Mouse (Mus musculus) intestine, embryonic 14.5 days (tissue): ENCODE data around the gene Arf1. TPM values are rescaled to one million over a fixed set of nuclear protein-coding genes. Genes with fewer than 3 reads are reported as not detected.

Experiments used
- ATAC-seq: fragments of 200-750 bp; cut with Nextera tagmentation; replicated peaks from 2 replicates; pipeline ENCODE4 v1.8.0; 2017; ENCODE audit warnings: low read depth, moderate number of reproducible peaks, moderate TSS enrichment, moderate library complexity; ENCODE audit not compliant: low FRiP score, low TSS enrichment
- DNase-seq: peaks from one replicate; pipeline ENCODE4 v3.0.0-alpha.2; 2018; ENCODE audit warnings: low spot score
- H3K27ac ChIP-seq: fragments of 300-500 bp; sonication (generic); 2 replicates; pipeline ENCODE4 v1.5.1; 2014; ENCODE audit warnings: low read depth, mild to moderate bottlenecking, control low read depth
- H3K27me3 ChIP-seq: fragments of 300-500 bp; sonication (generic); replicated peaks from 2 replicates; pipeline ENCODE4 v1.6.1; 2014; ENCODE audit warnings: low read length, control low read depth; ENCODE audit not compliant: control insufficient read depth, insufficient read depth
- H3K36me3 ChIP-seq: fragments of 300-500 bp; sonication (generic); 2 replicates; pipeline ENCODE4 v1.6.1; 2014; ENCODE audit warnings: low read length, control low read depth; ENCODE audit not compliant: control insufficient read depth, insufficient read depth
- H3K4me1 ChIP-seq: fragments of 300-500 bp; sonication (generic); replicated peaks from 2 replicates; pipeline ENCODE4 v1.6.1; 2014; ENCODE audit warnings: low read length, control low read depth, mixed read lengths; ENCODE audit not compliant: control insufficient read depth, insufficient read depth
- H3K4me2 ChIP-seq: fragments of 300-500 bp; sonication (generic); 2 replicates; pipeline ENCODE4 v1.6.1; 2014; ENCODE audit warnings: low read length
- H3K4me3 ChIP-seq: fragments of 300-500 bp; sonication (generic); 2 replicates; pipeline ENCODE4 v1.5.1; 2014; ENCODE audit warnings: low read depth, low read length, control low read depth, mixed read lengths
- H3K9ac ChIP-seq: fragments of 300-500 bp; sonication (generic); 2 replicates; pipeline ENCODE4 v1.6.1; 2014; ENCODE audit warnings: mild to moderate bottlenecking, low read length
- H3K9me3 ChIP-seq: fragments of 300-500 bp; sonication (generic); 2 replicates; pipeline ENCODE4 v1.6.1; 2016; ENCODE audit warnings: low read length, control low read depth; ENCODE audit not compliant: control insufficient read depth
- WGBS: fragments of 180-500 bp; shearing (Covaris S2); extraction: QIAGEN DNeasy Blood & Tissue Kit; methylation state at CpG from one replicate; pipeline ENCODE4 v1.1.7; 2014; 5-methylcytosine and 5-hydroxymethylcytosine counted together
- polyA plus RNA-seq: library from polyadenylated mRNA; unstranded; fragments of >200 nt; fragmentation: Nextera tagmentation; extraction: Ambion mirVana; gene quantifications from 2 replicates; pipeline ENCODE4 v1.2.1, GENCODE M21; 2014

The Arf1 gene
- polyA plus RNA-seq, 1 experiment from 2014 or later, result 618 TPM

DNA sequence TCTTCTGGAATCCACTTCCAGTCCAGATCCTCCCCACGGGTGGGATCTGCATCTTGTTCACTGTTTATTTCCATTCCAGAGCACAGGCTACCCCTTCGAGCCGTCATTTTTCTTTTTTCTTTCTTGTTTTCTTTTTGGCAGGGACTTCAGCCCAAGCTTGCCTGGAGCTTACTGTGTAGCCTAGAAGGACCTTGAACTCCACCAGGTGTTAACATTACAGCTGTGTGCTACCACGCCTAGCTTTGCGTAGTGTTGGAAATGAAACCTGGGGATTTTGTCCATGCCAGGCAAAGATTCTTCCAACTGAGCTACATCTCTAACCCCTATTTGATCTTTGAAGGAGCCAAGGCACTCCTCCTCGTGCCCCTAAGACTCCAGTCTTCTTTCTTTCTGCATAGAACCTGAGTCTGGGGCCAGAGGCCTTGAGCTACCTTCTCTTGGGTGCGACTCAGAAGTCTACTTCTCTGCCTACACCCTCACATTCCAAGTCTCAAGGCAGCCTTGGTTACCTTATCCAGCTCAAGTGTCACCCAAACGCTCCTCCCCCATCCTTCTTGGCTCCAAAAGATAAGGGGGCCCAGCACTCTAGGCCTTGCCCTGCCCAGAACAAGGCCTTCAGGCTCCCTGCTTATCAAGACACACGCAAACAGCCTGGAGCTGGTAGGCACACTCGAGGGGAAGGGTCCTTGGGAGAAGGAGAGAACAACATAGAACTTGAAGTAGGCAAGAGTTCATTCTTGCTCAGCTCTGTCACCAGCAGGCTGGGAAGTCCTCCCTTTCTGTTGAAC is 32.8 kb upstream of the Arf1 start:
- ATAC-seq, result no peak

DNA sequence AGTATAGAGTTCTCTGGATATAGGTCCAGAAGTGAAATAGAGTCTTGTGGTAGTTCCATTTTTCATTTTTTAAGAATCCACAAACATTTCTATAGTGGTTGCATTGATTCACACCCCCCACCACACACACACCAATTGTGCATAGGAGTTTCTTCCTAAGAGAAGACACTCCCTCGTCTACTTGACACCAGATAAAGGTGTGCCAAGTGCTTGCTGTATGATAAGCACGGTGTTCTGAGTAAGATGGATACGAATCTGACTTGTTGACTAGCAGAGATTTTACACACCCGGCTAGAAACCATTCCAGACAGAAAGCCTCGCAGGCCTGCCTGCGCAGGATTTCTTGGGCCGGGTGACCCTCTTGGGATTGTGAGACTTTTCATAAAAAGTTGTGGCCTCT is 31.6 kb upstream of the Arf1 start:
- Histone ChIP-seq H3K27me3 (peaks cover 26% of the 10 kb centered on the region), H3K4me2 (no peak overlapping the region), H3K4me3 (no peak overlapping the region), H3K4me1 (peaks cover 9% of the 10 kb centered on the region; the same call in 1 of the 2 replicates), H3K9me3 (no peaks in the 10 kb centered on the region), H3K27ac (no peak overlapping the region), H3K36me3 (no peaks in the 10 kb centered on the region), H3K9ac (no peak overlapping the region)
- WGBS, result 76% methylated on average over 7 of the region's 7 CpGs
- no peak for ATAC-seq
- no peak for DNase-seq

More for the DNA sequence above, 32.8 kb upstream of the Arf1 start:
- Histone ChIP-seq H3K9ac (no peak overlapping the region), H3K9me3 (no peaks in the 10 kb centered on the region), H3K4me3 (no peak overlapping the region), H3K4me2 (no peak overlapping the region), H3K27me3 (peaks cover 39% of the 10 kb centered on the region), H3K4me1 (peaks cover 9% of the 10 kb centered on the region; the same call in 1 of the 2 replicates), H3K36me3 (no peaks in the 10 kb centered on the region), H3K27ac (no peak overlapping the region)
- 66% methylated on average over 10 of the region's 10 CpGs for WGBS
- DNase-seq, result no peak

DNA sequence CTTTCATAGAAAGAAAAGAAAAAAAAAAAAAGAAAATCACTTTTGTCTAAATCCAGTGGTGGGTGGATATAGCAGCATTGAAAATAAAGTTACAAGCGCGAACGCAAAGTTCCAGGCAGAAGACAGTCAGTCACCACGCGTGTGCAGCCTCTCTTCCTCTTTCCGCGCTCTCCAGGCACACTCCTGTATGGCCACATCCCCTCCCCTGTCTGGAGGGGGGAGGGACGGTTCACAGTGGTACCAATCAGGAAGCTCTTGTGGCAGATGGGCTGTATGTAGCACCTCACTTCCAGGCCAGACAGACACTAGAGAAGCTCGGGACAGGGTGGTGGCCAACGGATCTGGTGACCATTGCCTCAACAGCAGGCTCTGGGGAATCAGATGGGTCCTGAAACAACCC is 20.0 kb upstream of the Arf1 start:
- no peak overlapping the region for H3K4me3 ChIP-seq
- H3K36me3 ChIP-seq, result no peaks in the 10 kb centered on the region
- H3K4me2 ChIP-seq, result no peak overlapping the region
- ATAC-seq, result no peak
- no peak overlapping the region for H3K27ac ChIP-seq
- H3K9ac ChIP-seq, result no peak overlapping the region
- WGBS, result 53% methylated on average over 10 of the region's 10 CpGs
- no peak for DNase-seq
- H3K9me3 ChIP-seq, result no peaks in the 10 kb centered on the region
- no peaks in the 10 kb centered on the region for H3K4me1 ChIP-seq
- 0 out of 2 replicates have a peak, but pooled peaks cover 3% of the 10 kb centered on the region for H3K27me3 ChIP-seq

DNA sequence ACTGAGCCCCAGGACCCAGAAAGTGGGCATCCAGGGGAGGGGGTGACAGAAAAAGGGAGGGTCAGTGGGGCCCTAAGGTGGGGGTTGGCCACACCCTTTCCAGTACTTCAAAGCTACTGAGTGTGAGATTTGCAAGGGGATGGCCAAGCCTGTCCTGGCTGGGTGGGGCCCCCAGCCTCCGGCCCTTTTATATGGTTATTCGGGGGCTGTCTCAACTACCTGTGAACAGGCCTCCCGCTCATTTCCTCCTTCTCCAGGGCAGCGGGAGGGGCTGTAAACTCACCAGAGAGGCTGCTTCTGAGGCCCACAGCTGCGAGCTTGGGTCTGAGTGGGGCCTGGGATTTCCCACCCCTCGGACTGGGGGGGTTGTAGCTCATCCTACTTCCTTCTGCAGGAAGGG is 15.8 kb upstream of the Arf1 start:
- 20% methylated on average over 6 of the region's 6 CpGs for WGBS

DNA sequence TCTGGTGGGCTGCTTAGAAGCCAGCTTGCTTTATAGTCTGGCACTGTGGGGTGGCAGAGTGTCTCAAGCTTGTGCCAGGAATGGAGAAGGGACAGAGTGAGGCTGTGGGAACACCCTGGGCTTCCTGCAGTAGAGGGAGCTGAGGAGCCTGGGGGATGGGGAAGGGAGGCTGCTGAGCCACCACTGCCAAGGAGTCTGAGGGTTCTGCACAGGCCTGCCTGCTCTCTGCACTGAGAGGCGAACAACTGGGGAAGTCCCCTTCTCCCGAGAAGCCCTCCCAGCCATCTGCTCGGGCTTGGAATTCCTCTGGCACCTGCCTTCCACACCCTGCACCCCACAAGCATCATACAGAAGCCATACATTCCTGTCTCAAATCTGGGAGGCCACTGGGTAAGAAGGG is 13.8 kb upstream of the Arf1 start:
- H3K4me2 ChIP-seq, result no peak overlapping the region
- H3K36me3 ChIP-seq, result no peaks in the 10 kb centered on the region
- no peaks in the 10 kb centered on the region for H3K9me3 ChIP-seq
- H3K9ac ChIP-seq, result no peak overlapping the region
- H3K27ac ChIP-seq, result no peak overlapping the region
- ATAC-seq (no peak), DNase-seq (no peak)
- no peak overlapping the region for H3K4me3 ChIP-seq
- no peaks in the 10 kb centered on the region; the same call in 1 of the 2 replicates for H3K4me1 ChIP-seq
- H3K27me3 ChIP-seq, result no peaks in the 10 kb centered on the region
- 14% methylated on average over 3 of the region's 3 CpGs for WGBS

More for the DNA sequence above, 15.8 kb upstream of the Arf1 start:
- H3K9ac ChIP-seq, result no peak overlapping the region
- no peaks in the 10 kb centered on the region for H3K36me3 ChIP-seq
- DNase-seq, result no peak
- no peak overlapping the region for H3K4me3 ChIP-seq
- no peak overlapping the region for H3K27ac ChIP-seq
- no peaks in the 10 kb centered on the region for H3K9me3 ChIP-seq
- no peaks in the 10 kb centered on the region for H3K4me1 ChIP-seq
- H3K4me2 ChIP-seq, result no peak overlapping the region
- H3K27me3 ChIP-seq, result 0 out of 2 replicates have a peak, but pooled peaks cover 3% of the 10 kb centered on the region
- ATAC-seq, result no peak

DNA sequence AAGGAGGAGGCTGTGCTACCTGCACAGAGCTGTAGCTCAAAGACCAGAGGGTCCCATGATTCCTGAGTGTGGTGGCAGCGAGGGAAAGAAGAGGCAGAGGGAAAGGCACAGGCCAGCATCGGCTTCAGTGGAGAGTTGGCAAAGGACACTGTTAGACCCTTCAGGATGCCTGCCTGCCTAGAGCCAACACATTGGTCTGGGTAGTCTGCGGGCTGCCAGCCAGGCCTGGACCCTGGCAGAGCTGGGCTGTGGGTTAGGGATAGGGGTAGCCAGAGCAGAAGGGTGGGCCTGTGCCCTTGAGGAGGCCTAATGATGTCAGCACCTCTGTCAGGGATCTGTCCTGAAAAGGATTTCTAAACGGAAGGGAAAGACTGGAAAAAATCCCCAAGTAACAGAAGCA is 11.7 kb upstream of the Arf1 start:
- Histone ChIP-seq H3K4me2 (no peak overlapping the region), H3K4me3 (no peak overlapping the region), H3K36me3 (no peaks in the 10 kb centered on the region), H3K9ac (no peak overlapping the region), H3K4me1 (no peaks in the 10 kb centered on the region; the same call in 1 of the 2 replicates), H3K27me3 (no peaks in the 10 kb centered on the region), H3K9me3 (no peaks in the 10 kb centered on the region), H3K27ac (no peak overlapping the region)
- no peak for DNase-seq
- ATAC-seq, result no peak
- 86% methylated on average over 4 of the region's 4 CpGs for WGBS

DNA sequence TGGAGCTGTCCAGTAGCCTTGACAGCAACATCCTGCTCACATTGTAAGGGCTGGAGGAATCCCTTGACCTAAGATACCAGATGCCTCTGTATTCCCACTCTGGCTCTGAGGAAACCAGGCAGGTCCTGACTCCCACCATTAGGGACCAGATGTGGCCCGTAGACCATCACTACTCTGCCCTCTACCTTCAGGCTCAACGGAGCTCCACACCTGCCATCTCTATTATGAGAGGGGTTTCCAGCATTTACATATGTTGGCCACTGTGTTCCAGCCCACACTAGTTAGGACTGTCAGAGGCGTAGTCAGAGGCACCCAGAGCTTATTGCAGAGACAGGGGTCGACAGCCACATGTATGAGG is 11.3 kb upstream of the Arf1 start:
- ATAC-seq (no peak), DNase-seq (no peak)
- no peaks in the 10 kb centered on the region; the same call in 1 of the 2 replicates for H3K4me1 ChIP-seq
- no peak overlapping the region for H3K27ac ChIP-seq
- H3K9me3 ChIP-seq, result no peaks in the 10 kb centered on the region
- H3K36me3 ChIP-seq, result no peaks in the 10 kb centered on the region
- no peaks in the 10 kb centered on the region for H3K27me3 ChIP-seq
- H3K4me2 ChIP-seq, result no peak overlapping the region
- H3K4me3 ChIP-seq, result no peak overlapping the region
- WGBS, result 53% methylated on average over 4 of the region's 4 CpGs
- no peak overlapping the region for H3K9ac ChIP-seq

DNA sequence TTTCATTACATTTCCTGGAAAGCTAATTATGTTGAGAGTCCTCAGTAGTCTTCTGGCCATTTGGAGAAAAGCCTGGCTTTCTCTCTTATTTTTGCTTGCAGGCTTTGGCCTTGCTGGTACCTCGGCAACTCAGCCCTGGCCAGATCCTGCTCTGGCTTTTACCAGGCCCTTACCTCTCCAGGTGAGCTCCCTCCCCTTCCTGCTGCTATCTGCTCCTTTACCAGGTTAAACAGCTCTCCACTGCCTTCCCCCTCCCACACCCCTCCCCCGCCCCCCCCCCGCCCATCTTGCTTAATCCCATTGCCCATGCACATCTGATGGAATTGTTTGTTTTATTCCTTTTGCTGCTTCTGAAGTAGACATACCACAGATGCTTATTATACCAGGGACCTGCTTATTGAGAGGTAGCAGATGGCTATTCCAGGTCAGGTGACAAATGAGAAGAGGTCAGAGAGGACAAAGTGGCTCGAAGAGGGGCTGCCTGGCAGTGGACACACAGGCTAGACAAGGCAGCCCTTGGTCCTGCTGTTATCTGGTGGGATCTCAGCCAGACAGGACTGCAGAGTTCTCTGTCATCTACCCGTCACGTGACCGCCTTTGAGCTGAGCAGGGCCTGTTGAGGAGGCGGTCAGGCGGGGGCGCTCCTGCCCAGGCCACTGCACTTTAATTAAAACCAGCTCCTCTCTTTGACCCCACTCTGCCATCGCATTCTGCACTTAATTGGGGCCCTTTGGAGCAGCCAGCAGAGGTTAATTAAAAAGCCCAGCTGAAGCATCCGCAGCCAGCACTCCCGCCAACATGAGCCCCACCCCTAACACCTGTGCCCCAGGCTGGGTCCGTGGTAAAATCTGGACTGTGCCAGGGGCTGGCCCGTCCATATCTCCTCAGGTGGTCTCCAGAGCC is 10.7 kb upstream of the Arf1 start:
- Histone ChIP-seq H3K27me3 (no peaks in the 10 kb centered on the region), H3K27ac (no peak overlapping the region), H3K4me2 (no peak overlapping the region), H3K4me1 (no peaks in the 10 kb centered on the region; the same call in 1 of the 2 replicates), H3K9ac (no peak overlapping the region), H3K9me3 (no peaks in the 10 kb centered on the region), H3K4me3 (no peak overlapping the region), H3K36me3 (no peaks in the 10 kb centered on the region)
- DNase-seq (peak; percentile 64), ATAC-seq (peak; percentile 77)
- 4% methylated on average over 15 of the region's 15 CpGs for WGBS
